Mouse (Mus musculus): ENCODE data around the gene Pim3.
A peak's percentile ranks its signal among the peaks of the same experiment; 100 is the strongest.

DNA sequence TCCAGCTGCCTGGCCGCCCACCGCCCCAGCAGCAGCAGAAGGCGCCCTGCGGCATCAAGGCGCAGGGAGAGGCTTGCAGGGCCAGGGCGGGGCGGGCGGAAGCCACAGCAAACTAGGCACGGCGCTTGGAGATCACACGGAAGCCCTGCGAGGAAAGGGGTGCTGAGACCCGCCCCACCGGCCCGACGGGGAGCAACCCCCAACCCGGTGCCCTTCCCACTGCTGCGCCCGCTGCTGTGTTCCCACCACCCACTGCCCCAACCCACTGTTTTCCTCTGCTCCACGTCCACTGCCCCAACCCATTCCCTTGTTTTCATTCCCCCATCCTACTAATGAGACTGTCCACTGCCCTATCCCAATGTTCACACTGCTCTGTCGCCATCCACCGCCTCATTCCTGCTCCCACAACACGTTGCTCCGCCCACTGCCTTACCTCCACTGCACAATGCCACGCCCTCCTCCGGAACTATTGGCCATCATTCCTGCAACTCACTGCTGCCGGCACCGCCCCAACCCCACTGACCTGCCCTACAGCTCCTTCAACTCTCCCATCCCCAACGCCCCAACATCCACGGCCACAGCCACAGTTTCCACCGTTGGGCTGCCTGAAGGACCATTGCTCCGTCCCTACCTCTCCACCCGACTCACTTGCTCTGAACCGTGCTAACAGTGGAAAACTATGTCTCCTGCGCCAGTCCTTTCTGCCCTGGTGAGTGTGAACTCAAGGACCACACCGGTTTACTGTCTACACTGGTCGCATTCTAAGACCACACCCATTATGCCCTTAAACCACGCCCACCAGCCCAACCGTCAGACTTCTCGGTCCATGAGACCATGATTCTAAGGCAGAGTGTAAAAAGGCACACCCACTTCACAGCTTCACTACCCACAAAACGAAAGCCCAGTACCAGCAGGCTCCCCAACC lies 29.0 kb downstream of the Pim3 start:
- TF ChIP-seq CTCF (IDR thresholded peaks at IDR 0.05; ENCODE audit: insufficient read depth, low read length) (no peak), POLR2A (IDR thresholded peaks at IDR 0.05; ENCODE audit: borderline replicate concordance, extremely low read depth, low read depth, low read length) (0 out of 2 replicates have a peak, but pooled peaks have one; percentile 20)

All from lung, adult 2 months (tissue).